Mouse (Mus musculus) embryonic fibroblast, embryonic 13.5 days (primary cell): Measurements from ENCODE around the gene Nkapl. TPM values are rescaled to one million over a fixed set of nuclear protein-coding genes. Genes with fewer than 3 reads are reported as not detected.

Experiments
- H3K27ac ChIP-seq: 2 replicates; pipeline ENCODE4 v1.5.1; 2012; ENCODE audit warnings: low read length, control low read depth, inconsistent platforms; ENCODE audit not compliant: insufficient read depth
- H3K4me1 ChIP-seq: 2 replicates; pipeline ENCODE4 v1.6.1; 2011; ENCODE audit warnings: low read length; ENCODE audit not compliant: control insufficient read depth, insufficient read depth
- H3K4me3 ChIP-seq: 2 replicates; pipeline ENCODE4 v1.5.1; 2011; ENCODE audit warnings: mild to moderate bottlenecking, control low read depth, low read length; ENCODE audit not compliant: insufficient read depth
- CTCF ChIP-seq: IDR thresholded peaks from 2 replicates; pipeline ENCODE4 v1.5.1; 2011; ENCODE audit warnings: mild to moderate bottlenecking, control low read depth, low read length, moderate library complexity, borderline replicate concordance; ENCODE audit not compliant: insufficient read depth
- POLR2A ChIP-seq: IDR thresholded peaks from 2 replicates; pipeline ENCODE4 v1.6.1; 2011; ENCODE audit warnings: low read depth, mild to moderate bottlenecking, control low read depth, low read length, moderate library complexity
- polyA plus RNA-seq: library from polyadenylated mRNA; stranded (reverse); fragments of >200 nt; gene quantifications from 2 replicates; pipeline ENCODE4 v1.2.4, GENCODE M21; 2011; ENCODE audit warnings: low read depth; ENCODE audit not compliant: missing spikeins, insufficient read length

The Nkapl gene
- polyA plus RNA-seq, 1 experiment: 1.4 TPM

GRCm38 (mm10) chr13:21440503-21441206, 27.7 kb downstream of the Nkapl start, which contains the start of gene Pgbd1:
Pgbd1 (minus strand) TSS chr13:21441058.
- Histone ChIP-seq H3K4me1 (no peaks in the 10 kb centered on the region), H3K4me3 (peak within 1 kb of the TSS; percentile 48), H3K27ac (no peak within 1 kb of the TSS)
- peak; percentile 25; the same call in 1 of the 2 replicates for TF ChIP-seq CTCF
- peak; percentile 33; the same call in 1 of the 2 replicates for TF ChIP-seq POLR2A

GRCm38 (mm10) chr13:21435476-21435875, 32.8 kb downstream of the Nkapl start:
- Histone ChIP-seq H3K4me3 (no peak overlapping the region), H3K27ac (no peak overlapping the region), H3K4me1 (no peaks in the 10 kb centered on the region)
- no peak for TF ChIP-seq CTCF
- TF ChIP-seq POLR2A: no peak

- Histone ChIP-seq H3K4me3 (no peak overlapping the region), H3K27ac (no peak overlapping the region), H3K4me1 (no peaks in the 10 kb centered on the region)
- TF ChIP-seq CTCF (no peak), POLR2A (no peak)
Measured at GRCm38 (mm10) chr13:21427631-21428030, 40.7 kb downstream of the Nkapl start.

- TF ChIP-seq POLR2A (no peak), CTCF (no peak)
- no peaks in the 10 kb centered on the region for H3K4me1 ChIP-seq
- H3K4me3 ChIP-seq: no peak overlapping the region
- H3K27ac ChIP-seq: no peak overlapping the region
Measured at GRCm38 (mm10) chr13:21423301-21423700, 45.0 kb downstream of the Nkapl start.

GRCm38 (mm10) chr13:21418865-21419264, 49.4 kb downstream of the Nkapl start:
- TF ChIP-seq CTCF (no peak), POLR2A (no peak)
- H3K27ac ChIP-seq: no peak overlapping the region

GRCm38 (mm10) chr13:21417298-21418010, 50.9 kb downstream of the Nkapl start:
- H3K27ac ChIP-seq: peak overlapping the region; percentile 30; the same call in 1 of the 2 replicates
- H3K4me1 ChIP-seq: peaks cover 5% of the 10 kb centered on the region
- no peak overlapping the region for H3K4me3 ChIP-seq
- TF ChIP-seq POLR2A: no peak
- TF ChIP-seq CTCF: no peak

More at GRCm38 (mm10) chr13:21418865-21419264, 49.4 kb downstream of the Nkapl start:
- no peak overlapping the region for H3K4me3 ChIP-seq
- H3K4me1 ChIP-seq: peaks cover 5% of the 10 kb centered on the region

Other genes starting within 250 kb of the Nkapl start
- not detected in 2 replicates for gene Gpx5, start 175.8 kb downstream of the Nkapl start, polyA plus RNA-seq
- gene Gpx6, start 156.4 kb downstream of the Nkapl start, polyA plus RNA-seq: not detected in 2 replicates
- gene Olfr1367, start 121.6 kb downstream of the Nkapl start, polyA plus RNA-seq: not detected in 2 replicates
- 6.2 and 8.7 TPM in 2 replicates for gene Zscan12, start 105.7 kb downstream of the Nkapl start, polyA plus RNA-seq
- 52.5 and 60.7 TPM in 2 replicates for gene Zkscan3, start 65.8 kb downstream of the Nkapl start, polyA plus RNA-seq
- 0.77 and 0.92 TPM in 2 replicates for gene Pgbd1, start 27.5 kb downstream of the Nkapl start, polyA plus RNA-seq
- gene Zscan26, start 14.8 kb downstream of the Nkapl start, polyA plus RNA-seq: 28.1 and 38.0 TPM in 2 replicates
- 0.58 and 1.0 TPM in 2 replicates for gene Zkscan4, start 10.4 kb upstream of the Nkapl start, polyA plus RNA-seq
- not detected in 2 replicates for gene Gm10065, start 10.9 kb upstream of the Nkapl start, polyA plus RNA-seq
- 0.40 and 0.73 TPM in 2 replicates for gene AK157302, start 26.7 kb upstream of the Nkapl start, polyA plus RNA-seq
- 3.1 TPM in 1 of 2 replicates, not detected in the other for gene Gm11273, start 32.9 kb upstream of the Nkapl start, polyA plus RNA-seq
- gene Zkscan8, start 62.6 kb upstream of the Nkapl start, polyA plus RNA-seq: 12.3 and 15.2 TPM in 2 replicates
- gene Olfr1366, start 74.3 kb upstream of the Nkapl start, polyA plus RNA-seq: not detected in 2 replicates
- gene Olfr1535, start 91.4 kb upstream of the Nkapl start, polyA plus RNA-seq: 0.12 and 0.44 TPM in 2 replicates
- gene Olfr1364, start 113.2 kb upstream of the Nkapl start, polyA plus RNA-seq: not detected in 2 replicates
- not detected in 2 replicates for gene Olfr1362, start 145.5 kb upstream of the Nkapl start, polyA plus RNA-seq
- not detected in 2 replicates for gene Olfr11, start 174.0 kb upstream of the Nkapl start, polyA plus RNA-seq
- gene Olfr1361, start 194.9 kb upstream of the Nkapl start, polyA plus RNA-seq: not detected in 2 replicates
- gene Olfr1360, start 208.9 kb upstream of the Nkapl start, polyA plus RNA-seq: not detected in 2 replicates
- gene Olfr1359, start 229.6 kb upstream of the Nkapl start, polyA plus RNA-seq: not detected in 2 replicates
- gene Hist1h2bl, start 247.6 kb upstream of the Nkapl start, polyA plus RNA-seq: 3.5 TPM in 1 of 2 replicates, not detected in the other
- gene Hist1h2ai, start 247.9 kb upstream of the Nkapl start, polyA plus RNA-seq: 5.0 TPM in 1 of 2 replicates, not detected in the other
- gene Hist1h3h, start 249.2 kb upstream of the Nkapl start, polyA plus RNA-seq: 3.4 TPM in 1 of 2 replicates, not detected in the other